Mouse (Mus musculus) small intestine, adult 2 months (tissue): ENCODE data around the gene Vgll4.

ENCODE experiments used
- CTCF ChIP-seq: fragments of 200-500 bp; IDR thresholded peaks from 2 replicates; pipeline ENCODE4 v1.5.1; 2012; ENCODE audit warnings: low read depth, mild to moderate bottlenecking, control low read depth, inconsistent platforms, low read length, moderate library complexity, mixed read lengths; ENCODE audit not compliant: insufficient replicate concordance, insufficient read length; ENCODE audit errors: extremely low read depth
- POLR2A ChIP-seq: fragments of 200-500 bp; IDR thresholded peaks from 2 replicates; pipeline ENCODE4 v1.6.1; 2012; ENCODE audit warnings: low read depth, mild to moderate bottlenecking, control low read depth, inconsistent platforms, low read length, moderate library complexity

GRCm38 (mm10) chr6:114911540-114911939, 58.3 kb downstream of the Vgll4 start:
- no peak for TF ChIP-seq POLR2A
- no peak for TF ChIP-seq CTCF
